Mouse (Mus musculus) kidney, embryonic 14.5 days (tissue): ENCODE data around the gene Dock4. TPM values are rescaled to one million over a fixed set of nuclear protein-coding genes. Genes with fewer than 3 reads are reported as not detected.

Experiments used
- ATAC-seq: fragments of 200-750 bp; cut with Nextera tagmentation; 2 replicates; pipeline ENCODE4 v1.8.0; 2017; ENCODE audit warnings: moderate number of reproducible peaks, mild to moderate bottlenecking, moderate TSS enrichment, moderate library complexity; ENCODE audit not compliant: low FRiP score, low TSS enrichment
- H3K27ac ChIP-seq: fragments of 300-500 bp; sonication (generic); 2 replicates; pipeline ENCODE4 v1.5.1; 2014; ENCODE audit warnings: low read depth, mild to moderate bottlenecking, low read length, moderate library complexity, mixed read lengths
- H3K27me3 ChIP-seq: fragments of 300-500 bp; sonication (generic); 2 replicates; pipeline ENCODE4 v1.6.1; 2014; ENCODE audit warnings: mild to moderate bottlenecking, low read length; ENCODE audit not compliant: control insufficient read depth, insufficient read depth
- H3K36me3 ChIP-seq: fragments of 300-500 bp; sonication (generic); 2 replicates; pipeline ENCODE4 v1.6.1; 2014; ENCODE audit warnings: low read length, mixed read lengths; ENCODE audit not compliant: control insufficient read depth, insufficient read depth
- H3K4me1 ChIP-seq: fragments of 300-500 bp; sonication (generic); 2 replicates; pipeline ENCODE4 v1.6.1; 2014; ENCODE audit warnings: low read length, mixed read lengths; ENCODE audit not compliant: control insufficient read depth, insufficient read depth
- H3K4me2 ChIP-seq: fragments of 300-500 bp; sonication (generic); replicated peaks from 2 replicates; pipeline ENCODE4 v1.6.1; 2014; ENCODE audit warnings: low read depth, mild to moderate bottlenecking, low read length
- H3K4me3 ChIP-seq: fragments of 300-500 bp; sonication (generic); 2 replicates; pipeline ENCODE4 v1.5.1; 2014; ENCODE audit warnings: mild to moderate bottlenecking, low read length
- H3K9ac ChIP-seq: fragments of 300-500 bp; sonication (generic); 2 replicates; pipeline ENCODE4 v1.6.1; 2014; ENCODE audit warnings: low read depth, mild to moderate bottlenecking, low read length, moderate library complexity
- H3K9me3 ChIP-seq: fragments of 300-500 bp; sonication (generic); 2 replicates; pipeline ENCODE4 v1.6.1; 2016; ENCODE audit warnings: low read length; ENCODE audit not compliant: control insufficient read depth
- WGBS: fragments of 180-500 bp; shearing (Covaris S2); extraction: QIAGEN DNeasy Blood & Tissue Kit; methylation state at CpG from one replicate; pipeline ENCODE4 v1.1.7; 2014; 5-methylcytosine and 5-hydroxymethylcytosine counted together
- polyA plus RNA-seq: library from polyadenylated mRNA; unstranded; fragments of >200 nt; fragmentation: Nextera tagmentation; extraction: Ambion mirVana; gene quantifications from 2 replicates; pipeline ENCODE4 v1.2.1, GENCODE M21; 2014

Dock4 gene
- polyA plus RNA-seq, 1 experiment from 2014 or later = 17.9 TPM

DNA sequence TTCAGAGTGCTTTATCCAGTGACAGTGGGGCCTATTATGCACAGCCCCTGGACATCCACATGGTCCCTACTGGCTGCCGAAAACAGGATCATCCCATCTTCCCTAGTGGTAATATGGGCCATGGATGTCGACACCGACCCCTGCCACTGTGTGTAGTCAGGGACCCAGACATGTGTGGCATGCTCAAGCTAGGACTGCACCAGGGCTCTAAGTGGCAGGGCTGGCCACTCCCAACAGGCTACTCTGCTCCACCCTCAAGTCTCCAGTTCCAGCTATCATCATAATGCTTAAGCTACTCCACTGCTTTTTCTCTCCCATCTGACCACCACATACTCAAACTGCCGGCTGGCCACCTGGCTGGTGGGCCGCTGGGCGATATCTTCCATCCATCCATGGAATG, 439.6 kb downstream of the Dock4 start:
- H3K4me1 ChIP-seq = no peaks in the 10 kb centered on the region
- ATAC-seq = no peak
- no peak overlapping the region for H3K4me3 ChIP-seq
- WGBS = 98% methylated on average over 6 of the region's 6 CpGs
- no peak overlapping the region for H3K9ac ChIP-seq
- H3K4me2 ChIP-seq = no peak overlapping the region
- H3K9me3 ChIP-seq = no peaks in the 10 kb centered on the region
- no peaks in the 10 kb centered on the region for H3K27me3 ChIP-seq
- no peak overlapping the region for H3K27ac ChIP-seq
- no peaks in the 10 kb centered on the region for H3K36me3 ChIP-seq

DNA sequence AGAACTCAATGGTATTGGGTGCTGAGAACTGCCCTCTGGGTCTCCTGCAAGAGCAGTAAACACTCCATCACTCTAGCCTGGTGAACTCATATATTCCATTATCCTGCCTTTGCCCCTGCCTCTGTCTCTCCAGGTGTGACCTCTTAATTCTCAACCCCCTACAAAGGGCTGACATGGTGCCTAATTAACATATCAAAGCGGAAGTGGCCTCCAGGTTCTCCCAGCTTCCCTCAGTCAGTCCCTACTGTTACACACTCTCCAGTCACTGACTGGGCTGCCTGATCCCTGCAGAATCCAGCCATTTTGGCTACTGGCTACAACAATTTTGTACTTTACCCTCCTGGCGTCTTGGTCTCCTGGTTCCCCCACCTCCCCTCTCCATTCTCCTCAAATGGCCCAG, 441.7 kb downstream of the Dock4 start:
- Histone ChIP-seq H3K9ac (no peak overlapping the region), H3K27me3 (no peaks in the 10 kb centered on the region), H3K27ac (no peak overlapping the region), H3K4me2 (no peak overlapping the region), H3K4me3 (no peak overlapping the region), H3K4me1 (no peaks in the 10 kb centered on the region), H3K36me3 (no peaks in the 10 kb centered on the region), H3K9me3 (no peaks in the 10 kb centered on the region)
- no peak for ATAC-seq
- WGBS = 69% methylated on average over 2 of the region's 2 CpGs

DNA sequence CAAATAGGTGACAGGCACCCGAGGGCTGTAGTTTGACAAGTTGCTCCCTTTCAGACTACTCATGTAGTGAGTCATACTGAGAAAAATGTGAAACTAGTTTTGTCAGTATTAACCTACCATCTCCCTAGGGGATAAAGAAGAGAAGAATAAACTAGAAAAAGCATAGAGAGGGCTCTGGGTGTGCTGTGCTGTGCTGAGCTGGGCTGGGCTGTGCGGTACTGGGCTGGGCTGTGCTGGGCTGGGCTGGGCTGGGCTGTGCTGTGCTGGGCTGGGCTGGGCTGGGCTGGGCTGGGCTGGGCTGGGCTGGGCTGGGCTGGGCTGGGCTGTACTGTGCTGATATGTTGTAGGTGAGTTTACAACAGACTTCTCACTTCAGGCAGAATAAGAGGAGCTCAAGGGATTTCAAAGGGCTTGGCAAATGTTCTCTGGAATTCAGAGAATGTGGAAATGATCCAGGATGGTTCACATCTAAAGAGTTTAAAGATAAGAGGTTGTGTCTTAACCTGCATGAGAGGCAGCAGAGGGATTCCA, 442.6 kb downstream of the Dock4 start:
- Histone ChIP-seq H3K4me2 (no peak overlapping the region), H3K27ac (no peak overlapping the region), H3K27me3 (no peaks in the 10 kb centered on the region), H3K4me3 (no peak overlapping the region), H3K36me3 (no peaks in the 10 kb centered on the region), H3K9ac (no peak overlapping the region), H3K4me1 (no peaks in the 10 kb centered on the region), H3K9me3 (no peaks in the 10 kb centered on the region)
- no peak; the same call in 1 of the 2 replicates for ATAC-seq
- WGBS = 32% methylated on average over 2 of the region's 2 CpGs

DNA sequence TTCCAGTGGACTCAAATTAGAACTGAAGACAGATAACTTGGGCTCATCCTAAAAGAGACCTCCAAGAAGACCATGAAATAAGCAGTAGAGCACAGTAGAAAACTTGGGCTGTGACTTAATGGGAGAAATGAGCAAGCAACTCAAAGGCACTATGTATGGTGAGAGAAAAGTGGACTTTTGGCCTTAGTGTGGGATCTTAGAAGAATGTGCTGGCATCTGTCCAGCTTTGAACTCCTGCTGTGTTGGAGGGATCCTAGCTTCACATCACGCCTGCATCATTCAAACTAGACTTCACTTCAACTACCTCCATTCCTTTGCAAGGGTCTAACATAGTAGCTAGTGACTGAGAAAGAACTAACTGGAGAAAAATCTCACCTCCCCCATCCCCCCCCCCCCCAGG, 443.1 kb downstream of the Dock4 start:
- Histone ChIP-seq H3K9me3 (no peaks in the 10 kb centered on the region), H3K27me3 (no peaks in the 10 kb centered on the region), H3K9ac (no peak overlapping the region), H3K4me3 (no peak overlapping the region), H3K4me2 (no peak overlapping the region), H3K36me3 (no peaks in the 10 kb centered on the region), H3K27ac (no peak overlapping the region), H3K4me1 (no peaks in the 10 kb centered on the region)
- 63% methylated on average over 1 of the region's 1 CpGs for WGBS
- ATAC-seq = no peak

DNA sequence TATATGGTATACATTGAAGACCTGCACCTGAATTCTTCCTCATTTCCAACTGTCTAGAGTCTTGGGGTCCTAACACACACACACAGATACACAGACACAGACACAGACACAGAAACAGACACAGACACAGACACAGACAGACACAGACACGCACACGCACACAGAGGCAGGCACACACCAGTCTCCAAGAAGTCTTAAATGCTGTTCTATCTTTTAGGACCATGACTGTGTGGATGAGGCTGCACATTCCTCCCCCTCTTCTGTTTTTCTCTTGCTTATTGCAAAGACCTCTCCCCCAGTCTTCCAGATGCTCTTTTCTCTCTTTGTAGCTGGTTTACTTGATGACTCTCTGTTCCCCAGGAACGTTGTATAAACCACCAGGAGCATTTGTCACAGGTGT, 443.8 kb downstream of the Dock4 start:
- ATAC-seq = no peak

DNA sequence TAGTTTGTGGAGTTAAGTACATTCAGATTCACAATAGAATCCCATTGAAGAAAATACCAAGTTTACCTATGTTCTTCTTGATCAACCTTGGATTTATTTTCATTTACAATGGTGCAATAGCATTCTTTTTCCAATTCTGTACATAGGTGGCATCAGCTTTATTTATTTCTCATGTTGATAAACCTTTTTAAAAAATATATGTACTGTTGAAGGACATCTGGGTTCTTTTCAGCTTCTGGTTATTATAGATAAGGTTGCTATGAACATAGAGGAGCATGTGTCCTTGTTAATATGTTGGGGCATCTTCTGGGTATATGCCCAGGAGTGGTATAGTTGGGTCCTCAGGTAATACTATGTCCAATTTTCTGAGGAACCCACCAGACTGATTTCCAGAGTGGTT, 445.4 kb downstream of the Dock4 start:
- Histone ChIP-seq H3K4me1 (no peaks in the 10 kb centered on the region), H3K36me3 (no peaks in the 10 kb centered on the region), H3K4me2 (no peak overlapping the region), H3K27ac (no peak overlapping the region), H3K4me3 (no peak overlapping the region), H3K27me3 (no peaks in the 10 kb centered on the region), H3K9ac (no peak overlapping the region), H3K9me3 (no peaks in the 10 kb centered on the region)
- no peak for ATAC-seq

More for the DNA sequence above, 443.8 kb downstream of the Dock4 start:
- Histone ChIP-seq H3K4me2 (no peak overlapping the region), H3K9ac (no peak overlapping the region), H3K27ac (no peak overlapping the region), H3K4me3 (no peak overlapping the region), H3K27me3 (no peaks in the 10 kb centered on the region), H3K9me3 (no peaks in the 10 kb centered on the region), H3K36me3 (no peaks in the 10 kb centered on the region), H3K4me1 (no peaks in the 10 kb centered on the region)
- WGBS = 86% methylated on average over 3 of the region's 3 CpGs

DNA sequence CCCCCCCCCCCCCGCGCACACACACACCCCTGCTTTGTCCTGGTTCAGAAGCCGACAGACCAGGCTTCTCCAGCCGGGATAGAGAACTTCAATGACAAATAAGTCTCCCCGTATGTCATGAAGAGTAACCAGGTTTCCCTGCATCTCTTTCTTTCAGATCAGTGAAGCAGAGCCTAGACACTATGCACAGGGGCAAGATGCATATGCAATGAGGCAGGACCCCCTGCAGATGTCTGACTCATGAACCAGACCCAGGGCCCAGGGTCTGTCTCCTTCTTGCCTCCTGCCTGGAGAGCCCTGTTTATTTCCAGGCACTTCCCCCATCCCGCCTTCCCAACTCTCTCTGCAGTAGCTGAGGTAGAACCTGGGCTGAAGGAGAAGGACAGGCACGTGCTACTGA, 448.0 kb downstream of the Dock4 start:
- ATAC-seq = no peak
- 48% methylated on average over 5 of the region's 7 CpGs for WGBS
- H3K27me3 ChIP-seq = no peaks in the 10 kb centered on the region
- H3K27ac ChIP-seq = no peak overlapping the region
- no peak overlapping the region for H3K9ac ChIP-seq
- H3K4me1 ChIP-seq = no peaks in the 10 kb centered on the region
- H3K9me3 ChIP-seq = no peaks in the 10 kb centered on the region
- H3K4me2 ChIP-seq = no peak overlapping the region
- H3K4me3 ChIP-seq = no peak overlapping the region
- H3K36me3 ChIP-seq = no peaks in the 10 kb centered on the region

DNA sequence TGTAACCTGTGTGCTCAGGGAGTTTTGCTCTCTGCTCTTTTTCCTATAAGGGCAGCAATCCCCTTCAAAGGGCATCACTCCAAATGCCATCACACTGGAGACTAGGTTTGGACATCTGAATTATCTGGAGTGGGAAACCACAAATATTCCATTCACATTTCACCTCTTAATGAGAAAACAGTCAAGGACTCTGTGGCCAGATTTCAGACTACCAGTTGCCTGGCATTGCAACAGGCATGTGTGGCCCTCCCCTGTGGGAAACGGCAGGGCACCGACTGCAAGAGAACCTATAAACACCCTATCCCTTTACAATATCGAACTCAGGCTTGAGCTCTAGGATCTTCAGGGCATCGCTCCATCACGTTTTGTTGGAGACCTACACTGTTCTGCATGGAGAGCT, 448.9 kb downstream of the Dock4 start:
- Histone ChIP-seq H3K4me3 (no peak overlapping the region), H3K4me1 (no peaks in the 10 kb centered on the region), H3K9me3 (no peaks in the 10 kb centered on the region), H3K27ac (no peak overlapping the region), H3K4me2 (no peak overlapping the region), H3K27me3 (no peaks in the 10 kb centered on the region), H3K36me3 (no peaks in the 10 kb centered on the region), H3K9ac (no peak overlapping the region)
- ATAC-seq = no peak
- whole genome bisulfite sequencing = 91% methylated on average over 5 of the region's 5 CpGs
